Mouse (Mus musculus) brain, embryonic 14.5 days (tissue): ENCODE results near the gene Gm11060.

Source experiments
- CTCF ChIP-seq: fragments of 200-500 bp; IDR thresholded peaks from 2 replicates; pipeline ENCODE4 v1.5.1; 2012; ENCODE audit warnings: inconsistent platforms, mild to moderate bottlenecking, moderate library complexity, borderline replicate concordance; ENCODE audit not compliant: insufficient read depth, insufficient read length; ENCODE audit errors: extremely low read depth
- POLR2A ChIP-seq: fragments of 200-500 bp; IDR thresholded peaks from 2 replicates; pipeline ENCODE4 v1.6.1; 2012; ENCODE audit warnings: mild to moderate bottlenecking, inconsistent platforms, borderline replicate concordance; ENCODE audit not compliant: poor library complexity, insufficient read depth, insufficient read length, severe bottlenecking; ENCODE audit errors: extremely low read depth

DNA sequence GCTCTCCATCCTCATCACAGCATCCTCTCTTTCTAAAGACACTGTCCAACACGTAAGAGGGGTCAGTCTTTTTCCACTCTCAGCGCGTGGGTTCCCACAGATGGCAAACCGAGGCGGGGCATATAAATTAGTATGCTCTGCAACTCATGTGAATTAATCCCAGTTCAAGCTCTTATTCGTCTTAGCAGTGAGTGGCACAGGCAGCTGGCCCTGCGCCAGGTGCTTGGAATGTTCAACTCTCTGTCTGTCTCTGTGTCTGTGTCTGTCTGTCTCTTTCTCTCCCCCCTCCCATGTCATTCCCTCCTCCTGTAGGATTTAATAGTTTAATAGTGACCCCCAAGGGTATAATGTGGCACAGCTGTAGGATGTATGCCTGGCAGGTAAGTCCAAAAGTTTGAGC, 7.6 kb downstream of the Gm11060 start:
- TF ChIP-seq CTCF, result no peak
- no peak for TF ChIP-seq POLR2A
